ENCODE assay signal across 19 mouse cellular contexts in genomic region chr1:136711243-136711642, GRCm38 (mm10).
"Had no signal": no experiment of that assay in that cellular context is flagged by ENCODE, and none has a peak within 500 bp of the region (broad histone marks: within the 10 kb centered on the region; RNA-seq: fewer than 3 reads in every experiment).

No protein-coding gene starts in this region.

- H3K36me3 ChIP-seq: liver, embryonic 13.5 days; midbrain, embryonic 12.5 days; neural tube, embryonic 12.5 days; neural tube, embryonic 15.5 days had no signal

- ATAC-seq: intestine, embryonic 16.5 days had no signal

- H3K9me3 ChIP-seq: liver, embryonic 13.5 days; midbrain, embryonic 12.5 days; neural tube, embryonic 12.5 days; neural tube, embryonic 15.5 days had no signal

- H3K27me3 ChIP-seq: liver, embryonic 13.5 days; midbrain, embryonic 12.5 days; neural tube, embryonic 12.5 days; neural tube, embryonic 15.5 days had no signal

- H3K4me1 ChIP-seq: neural tube, embryonic 12.5 days had no signal

- H3K4me3 ChIP-seq: liver, embryonic 13.5 days; midbrain, embryonic 12.5 days; neural tube, embryonic 12.5 days; neural tube, embryonic 15.5 days had no signal

- H3K9ac ChIP-seq: liver, embryonic 13.5 days; midbrain, embryonic 12.5 days; neural tube, embryonic 12.5 days; neural tube, embryonic 15.5 days had no signal

- H3K4me2 ChIP-seq: liver, embryonic 13.5 days; midbrain, embryonic 12.5 days; neural tube, embryonic 12.5 days; neural tube, embryonic 15.5 days had no signal

- H3K27ac ChIP-seq: kidney, postnatal 0 days; liver, embryonic 13.5 days; midbrain, embryonic 12.5 days; neural tube, embryonic 12.5 days; neural tube, embryonic 15.5 days had no signal

- DNase-seq: kidney, adult 18-20 months; kidney, adult 9 months; kidney, postnatal 36 days; left cerebral cortex, postnatal 4 days; liver, embryonic 13.5 days; lung, adult 2 months; lung, postnatal 14 days; lung, postnatal 4 days; retina, postnatal 1 day; right cerebral cortex, postnatal 25 days; spleen, adult 18-20 months; thymus, adult 2 months; thymus, postnatal 14 days; thymus, postnatal 4 days had no signal
